Mouse (Mus musculus): ENCODE results near the gene Bicc1. TPM values are rescaled to one million over a fixed set of nuclear protein-coding genes. Genes with fewer than 3 reads are reported as not detected.

Gene Bicc1
- polyA plus RNA-seq, 1 experiment = 1.6 TPM

- no peak for TF ChIP-seq EP300 (IDR thresholded peaks at IDR 0.05; ENCODE audit: insufficient read depth, low read depth, low read length)
- no peak for TF ChIP-seq POLR2A (IDR thresholded peaks at IDR 0.05; ENCODE audit: insufficient read depth, low read length)
- TF ChIP-seq CTCF (IDR thresholded peaks at IDR 0.05; ENCODE audit: low read depth, low read length) = no peak
- Histone ChIP-seq H3K36me3 (ENCODE audit: control insufficient read depth, insufficient read depth, low read length, poor library complexity, severe bottlenecking) (no peaks in the 10 kb centered on the region), H3K9ac (ENCODE audit: low read depth, poor library complexity, severe bottlenecking) (no peak overlapping the region), H3K27me3 (ENCODE audit: control insufficient read depth, insufficient read depth, low read length, poor library complexity, severe bottlenecking) (no peaks in the 10 kb centered on the region), H3K27ac (ENCODE audit: insufficient read depth, low read length) (no peak overlapping the region), H3K4me3 (ENCODE audit: low read depth, low read length) (no peak overlapping the region), H3K4me1 (ENCODE audit: control insufficient read depth, insufficient read depth, low read length) (no peaks in the 10 kb centered on the region), H3K9me3 (replicated peaks; ENCODE audit: control insufficient read depth, insufficient read depth, low read length, poor library complexity, severe bottlenecking) (no peaks in the 10 kb centered on the region)
These were observed 223.5 kb downstream of the Bicc1 start for GRCm38 (mm10) chr10:70936008-70936407.

DNA sequence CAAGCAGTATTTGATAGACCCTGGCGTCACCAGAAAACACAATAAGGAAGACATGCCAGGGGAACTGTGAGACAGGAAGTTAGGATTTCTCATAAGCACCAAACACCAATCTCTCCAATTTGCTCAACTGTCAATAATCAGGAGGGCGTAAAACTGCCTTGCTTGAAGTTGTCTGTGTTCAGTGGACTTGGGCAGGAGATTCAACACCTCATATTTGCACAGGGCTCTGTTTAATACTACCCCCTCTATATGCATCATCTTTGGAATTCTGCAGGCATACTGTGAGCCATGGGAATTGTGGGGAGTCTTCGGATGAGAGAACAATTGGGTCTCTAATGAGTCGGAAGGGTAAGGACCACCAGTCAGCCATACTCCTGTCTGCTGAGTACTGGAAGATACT lies 233.4 kb downstream of the Bicc1 start:
- no peaks in the 10 kb centered on the region for H3K27me3 ChIP-seq (ENCODE audit: control insufficient read depth, insufficient read depth, low read length, poor library complexity, severe bottlenecking)
- H3K9ac ChIP-seq (ENCODE audit: low read depth, poor library complexity, severe bottlenecking) = no peak overlapping the region
- H3K4me3 ChIP-seq (ENCODE audit: low read depth, low read length) = no peak overlapping the region
- no peaks in the 10 kb centered on the region for H3K36me3 ChIP-seq (ENCODE audit: control insufficient read depth, insufficient read depth, low read length, poor library complexity, severe bottlenecking)
- no peak overlapping the region for H3K27ac ChIP-seq (ENCODE audit: insufficient read depth, low read length)
- H3K4me1 ChIP-seq (ENCODE audit: control insufficient read depth, insufficient read depth, low read length) = no peaks in the 10 kb centered on the region
- no peak for TF ChIP-seq EP300 (IDR thresholded peaks at IDR 0.05; ENCODE audit: insufficient read depth, low read depth, low read length)
- TF ChIP-seq CTCF (IDR thresholded peaks at IDR 0.05; ENCODE audit: low read depth, low read length) = no peak
- TF ChIP-seq POLR2A (IDR thresholded peaks at IDR 0.05; ENCODE audit: insufficient read depth, low read length) = no peak
- H3K9me3 ChIP-seq (replicated peaks; ENCODE audit: control insufficient read depth, insufficient read depth, low read length, poor library complexity, severe bottlenecking) = no peaks in the 10 kb centered on the region; the same call in 1 of the 2 replicates

DNA sequence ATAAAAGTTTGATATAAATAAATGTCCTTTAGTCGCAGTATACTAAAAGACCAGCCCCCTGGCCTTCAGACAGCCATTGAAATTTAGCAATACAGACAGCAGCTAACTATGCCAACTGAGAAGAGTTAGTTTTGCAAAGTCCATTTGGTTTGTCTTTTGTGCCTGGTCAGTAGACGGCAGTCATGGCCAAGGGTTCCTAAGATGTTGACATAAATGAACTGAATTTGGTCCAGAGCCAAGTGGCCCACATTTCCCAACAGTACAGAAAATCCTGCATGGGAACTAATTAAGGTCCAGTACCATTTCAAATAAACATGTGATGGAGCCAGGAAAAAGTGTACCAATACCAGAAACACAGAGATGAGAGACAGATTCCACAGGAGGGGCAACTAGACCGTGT lies 235.2 kb downstream of the Bicc1 start:
- H3K27me3 ChIP-seq (ENCODE audit: control insufficient read depth, insufficient read depth, low read length, poor library complexity, severe bottlenecking) = no peaks in the 10 kb centered on the region
- no peak overlapping the region for H3K27ac ChIP-seq (ENCODE audit: insufficient read depth, low read length)
- no peaks in the 10 kb centered on the region for H3K36me3 ChIP-seq (ENCODE audit: control insufficient read depth, insufficient read depth, low read length, poor library complexity, severe bottlenecking)
- H3K4me1 ChIP-seq (ENCODE audit: control insufficient read depth, insufficient read depth, low read length) = no peaks in the 10 kb centered on the region
- no peak for TF ChIP-seq EP300 (IDR thresholded peaks at IDR 0.05; ENCODE audit: insufficient read depth, low read depth, low read length)
- no peak overlapping the region for H3K9ac ChIP-seq (ENCODE audit: low read depth, poor library complexity, severe bottlenecking)
- no peak overlapping the region for H3K4me3 ChIP-seq (ENCODE audit: low read depth, low read length)
- no peaks in the 10 kb centered on the region; the same call in 1 of the 2 replicates for H3K9me3 ChIP-seq (replicated peaks; ENCODE audit: control insufficient read depth, insufficient read depth, low read length, poor library complexity, severe bottlenecking)

GRCm38 (mm10) chr10:70923936-70924335 lies 235.6 kb downstream of the Bicc1 start:
- Histone ChIP-seq H3K4me3 (ENCODE audit: low read depth, low read length) (no peak overlapping the region), H3K36me3 (ENCODE audit: control insufficient read depth, insufficient read depth, low read length, poor library complexity, severe bottlenecking) (no peaks in the 10 kb centered on the region), H3K4me1 (ENCODE audit: control insufficient read depth, insufficient read depth, low read length) (no peaks in the 10 kb centered on the region), H3K9me3 (replicated peaks; ENCODE audit: control insufficient read depth, insufficient read depth, low read length, poor library complexity, severe bottlenecking) (no peaks in the 10 kb centered on the region; the same call in 1 of the 2 replicates), H3K27me3 (ENCODE audit: control insufficient read depth, insufficient read depth, low read length, poor library complexity, severe bottlenecking) (no peaks in the 10 kb centered on the region), H3K9ac (ENCODE audit: low read depth, poor library complexity, severe bottlenecking) (no peak overlapping the region), H3K27ac (ENCODE audit: insufficient read depth, low read length) (no peak overlapping the region)
- TF ChIP-seq POLR2A (IDR thresholded peaks at IDR 0.05; ENCODE audit: insufficient read depth, low read length) (no peak), CTCF (IDR thresholded peaks at IDR 0.05; ENCODE audit: low read depth, low read length) (no peak), EP300 (IDR thresholded peaks at IDR 0.05; ENCODE audit: insufficient read depth, low read depth, low read length) (no peak)

DNA sequence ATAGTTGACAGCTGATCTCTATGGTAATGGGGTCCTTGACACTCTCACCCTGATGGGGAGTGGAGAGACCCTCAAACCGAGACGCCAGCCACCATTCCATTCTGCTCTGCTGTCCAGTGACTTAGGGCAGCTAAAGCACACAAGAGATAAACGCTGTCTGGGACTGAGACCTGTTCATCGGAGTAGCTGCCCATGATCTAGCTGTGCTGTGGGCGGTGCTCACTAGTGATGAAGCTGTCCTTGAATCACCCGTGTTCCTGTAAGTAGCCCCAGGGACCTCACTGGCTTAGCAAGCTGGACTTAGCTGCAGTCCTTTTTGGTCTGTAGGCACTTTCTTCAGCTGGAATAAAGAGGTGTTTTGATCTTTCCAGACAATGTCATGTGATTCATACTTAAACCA lies 238.0 kb downstream of the Bicc1 start:
- H3K36me3 ChIP-seq (ENCODE audit: control insufficient read depth, insufficient read depth, low read length, poor library complexity, severe bottlenecking) = no peaks in the 10 kb centered on the region
- no peak overlapping the region for H3K4me3 ChIP-seq (ENCODE audit: low read depth, low read length)
- no peaks in the 10 kb centered on the region; the same call in 1 of the 2 replicates for H3K9me3 ChIP-seq (replicated peaks; ENCODE audit: control insufficient read depth, insufficient read depth, low read length, poor library complexity, severe bottlenecking)
- H3K27me3 ChIP-seq (ENCODE audit: control insufficient read depth, insufficient read depth, low read length, poor library complexity, severe bottlenecking) = no peaks in the 10 kb centered on the region
- no peak overlapping the region for H3K27ac ChIP-seq (ENCODE audit: insufficient read depth, low read length)
- TF ChIP-seq CTCF (IDR thresholded peaks at IDR 0.05; ENCODE audit: low read depth, low read length) (no peak), POLR2A (IDR thresholded peaks at IDR 0.05; ENCODE audit: insufficient read depth, low read length) (no peak), EP300 (IDR thresholded peaks at IDR 0.05; ENCODE audit: insufficient read depth, low read depth, low read length) (no peak)
- no peaks in the 10 kb centered on the region for H3K4me1 ChIP-seq (ENCODE audit: control insufficient read depth, insufficient read depth, low read length)
- no peak overlapping the region for H3K9ac ChIP-seq (ENCODE audit: low read depth, poor library complexity, severe bottlenecking)

DNA sequence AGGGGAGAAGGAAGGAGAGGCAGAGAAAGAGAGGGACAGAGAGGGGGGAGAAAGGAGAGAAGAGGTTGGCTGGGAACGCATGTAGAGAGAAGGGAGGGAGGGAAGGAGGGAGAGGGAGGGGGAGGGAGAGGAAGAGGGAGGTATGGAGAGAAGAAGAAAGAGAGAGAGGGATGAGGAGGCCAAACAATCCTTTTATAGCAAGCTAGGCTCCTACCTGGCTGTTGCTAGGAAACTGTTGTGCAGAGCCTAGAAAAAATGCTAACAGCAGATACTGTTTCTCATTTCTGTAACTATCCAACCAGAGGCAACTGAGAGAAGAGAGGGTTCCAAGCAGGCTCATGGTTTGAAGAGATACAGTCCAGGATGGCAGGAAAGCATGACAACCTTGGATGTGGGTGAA lies 239.6 kb downstream of the Bicc1 start:
- Histone ChIP-seq H3K4me1 (ENCODE audit: control insufficient read depth, insufficient read depth, low read length) (no peaks in the 10 kb centered on the region), H3K36me3 (ENCODE audit: control insufficient read depth, insufficient read depth, low read length, poor library complexity, severe bottlenecking) (no peaks in the 10 kb centered on the region), H3K9me3 (replicated peaks; ENCODE audit: control insufficient read depth, insufficient read depth, low read length, poor library complexity, severe bottlenecking) (no peaks in the 10 kb centered on the region; the same call in 1 of the 2 replicates), H3K27me3 (ENCODE audit: control insufficient read depth, insufficient read depth, low read length, poor library complexity, severe bottlenecking) (no peaks in the 10 kb centered on the region), H3K9ac (ENCODE audit: low read depth, poor library complexity, severe bottlenecking) (no peak overlapping the region), H3K27ac (ENCODE audit: insufficient read depth, low read length) (no peak overlapping the region), H3K4me3 (ENCODE audit: low read depth, low read length) (no peak overlapping the region)
- no peak for TF ChIP-seq POLR2A (IDR thresholded peaks at IDR 0.05; ENCODE audit: insufficient read depth, low read length)
- no peak for TF ChIP-seq EP300 (IDR thresholded peaks at IDR 0.05; ENCODE audit: insufficient read depth, low read depth, low read length)
- TF ChIP-seq CTCF (IDR thresholded peaks at IDR 0.05; ENCODE audit: low read depth, low read length) = no peak
